Mouse (Mus musculus): ENCODE data around the gene Cry1. TPM values are rescaled to one million over a fixed set of nuclear protein-coding genes. Genes with fewer than 3 reads are reported as not detected.

Cry1 gene
- polyA plus RNA-seq (2015; fragmentation: Nextera tagmentation; extraction: Ambion mirVana), result 28.3 and 29.7 TPM in 2 replicates

GRCm38 (mm10) chr10:85184964-85185608, at the start of gene Cry1:
TSS of gene Cry1 (minus strand) at chr10:85185064.

GRCm38 (mm10) chr10:85127395-85128287, 57.2 kb downstream of the Cry1 start, which contains the start of gene Mterf2:
TSS of gene Mterf2 (minus strand) at chr10:85128027.

GRCm38 (mm10) chr10:85102247-85103084, 82.4 kb downstream of the Cry1 start, which contains the start of the genes Fhl4 and Tmem263:
TSS of gene Fhl4 (minus strand) at chr10:85102495.
TSS of gene Tmem263 (plus strand) at chr10:85102627.

Other genes with a start within 250 kb of the Cry1 start
- 1.4 and 2.4 TPM in 2 replicates for gene Fhl4, start 82.6 kb downstream of the Cry1 start, polyA plus RNA-seq (2015; fragmentation: Nextera tagmentation; extraction: Ambion mirVana)
- 40.3 and 42.3 TPM in 2 replicates for gene Tmem263, start 82.4 kb downstream of the Cry1 start, polyA plus RNA-seq (2015; fragmentation: Nextera tagmentation; extraction: Ambion mirVana)
- gene Mterf2, start 57.0 kb downstream of the Cry1 start, polyA plus RNA-seq (2015; fragmentation: Nextera tagmentation; extraction: Ambion mirVana), result 19.6 and 22.4 TPM in 2 replicates
- gene Btbd11, start 201.8 kb upstream of the Cry1 start, polyA plus RNA-seq (2015; fragmentation: Nextera tagmentation; extraction: Ambion mirVana), result 29.9 and 30.0 TPM in 2 replicates

All from neural tube, postnatal 0 days (tissue).